Comparison of ENCODE assay signal across 14 mouse cellular contexts in the genomic region with DNA sequence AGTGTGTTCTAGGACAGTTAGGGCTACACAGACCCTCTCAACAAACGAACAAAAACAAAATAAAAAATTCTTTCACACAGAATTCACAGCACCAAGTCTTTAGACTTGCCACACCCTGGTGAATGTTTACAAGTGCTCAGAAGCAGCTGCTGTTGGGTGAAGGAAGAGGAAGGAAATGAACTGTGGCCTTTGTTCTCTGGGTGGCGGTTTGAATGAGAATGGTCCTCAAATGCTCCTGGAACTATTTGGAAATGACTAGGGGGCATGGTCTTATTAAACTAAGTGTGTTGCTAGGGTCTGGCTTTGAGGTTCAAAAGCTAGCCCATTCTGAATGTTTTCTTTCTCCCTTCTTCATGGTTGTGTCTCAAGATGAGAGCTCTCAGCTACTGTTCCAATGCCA. TPM values are rescaled to one million over a fixed set of nuclear protein-coding genes. Genes with fewer than 3 reads are reported as not detected.
DNase-seq lines count a peak whose midpoint lies in the region; ATAC-seq and TF ChIP-seq lines count a peak whose summit lies in the region.
"Had no signal": no experiment of that assay in that cellular context is flagged by ENCODE, and none has a peak within 500 bp of the region (broad histone marks: within the 10 kb centered on the region; RNA-seq: fewer than 3 reads in every experiment).

No protein-coding gene starts in this region.

- TF ChIP-seq EP300 in stomach, postnatal 0 days (optimal IDR thresholded peaks at IDR 0.05): no peak

- no peaks in the 10 kb centered on the region for H3K9me3 ChIP-seq in stomach, postnatal 0 days (ENCODE audit: control insufficient read depth, low read length)
- H3K9me3 ChIP-seq: limb, embryonic 10.5 days had no signal

- H3K4me3 ChIP-seq in brown adipose tissue, adult 24 weeks (ENCODE audit: insufficient read depth, low read depth, low read length): no peak overlapping the region
- H3K4me3 ChIP-seq in stomach, postnatal 0 days (ENCODE audit: low read depth, low read length): no peak overlapping the region
- H3K4me3 ChIP-seq: limb, embryonic 10.5 days; megakaryocyte, embryonic 14.5 days had no signal

- no peak overlapping the region for H3K9ac ChIP-seq in stomach, postnatal 0 days (ENCODE audit: low read length)

- peak; percentile 40 for DNase-seq in heart, adult 8-10 months (ENCODE audit: low spot score)
- no peak for DNase-seq in heart, postnatal 36 days
- peak; percentile 54 for DNase-seq in CD4-positive helper T cell, adult 2 months (ENCODE audit: low read depth, low spot score)
- peak; percentile 71 for DNase-seq in naive thymus-derived CD4-positive, alpha-beta T cell, adult 2 months (ENCODE audit: low read depth)
- DNase-seq in kidney, adult 8-10 months: no peak
- DNase-seq in stomach, postnatal 0 days (ENCODE audit: low spot score): no peak
- DNase-seq in adrenal gland, adult 2 months: no peak
- DNase-seq: adrenal gland, postnatal 25 days; cerebellum, postnatal 25 days; kidney, adult 18-20 months had no signal

- WGBS in stomach, postnatal 0 days: 43% methylated on average over 2 of the region's 2 CpGs

- no peak overlapping the region for H3K4me2 ChIP-seq in stomach, postnatal 0 days (replicated peaks; ENCODE audit: low read depth)

- peak overlapping the region; percentile 71 for H3K27ac ChIP-seq in brown adipose tissue, adult 24 weeks (replicated peaks; ENCODE audit: low read depth, low read length)
- no peak overlapping the region for H3K27ac ChIP-seq in stomach, postnatal 0 days (replicated peaks)
- H3K27ac ChIP-seq: limb, embryonic 10.5 days had no signal

- no peak for TF ChIP-seq CTCF in stomach, postnatal 0 days (IDR thresholded peaks at IDR 0.05; ENCODE audit: low read depth)

- H3K27me3 ChIP-seq in stomach, postnatal 0 days (ENCODE audit: control insufficient read depth, insufficient read depth, low read length): no peaks in the 10 kb centered on the region
- H3K27me3 ChIP-seq: CH12.LX; megakaryocyte, embryonic 14.5 days had no signal

- ATAC-seq in stomach, postnatal 0 days (ENCODE audit: low FRiP score, low TSS enrichment): no peak

- H3K36me3 ChIP-seq in stomach, postnatal 0 days (ENCODE audit: control insufficient read depth, insufficient read depth, low read length): no peaks in the 10 kb centered on the region
- H3K36me3 ChIP-seq: limb, embryonic 10.5 days had no signal

- peaks cover 10% of the 10 kb centered on the region for H3K4me1 ChIP-seq in brown adipose tissue, adult 24 weeks (ENCODE audit: control insufficient read depth, insufficient read depth, insufficient read length, low read length)
- no peaks in the 10 kb centered on the region for H3K4me1 ChIP-seq in stomach, postnatal 0 days (replicated peaks; ENCODE audit: control insufficient read depth, insufficient read depth)
- H3K4me1 ChIP-seq: limb, embryonic 10.5 days had no signal

- intact Hi-C loops in heart, postnatal 36 days (cut with DNase I): loop anchor here (2.0 to 5.0 kb wide), 2 partner anchors 18 to 51 kb away; a partner anchor contains a TSS

RNA-seq across cellular contexts. Expression of a gene that starts 18.4 kb away (rescaled TPM):
- 1 to 10 TPM; 4.4 to 9.8 (median 7.4) TPM for total RNA-seq in heart, adult 8-10 months (2022)
- total RNA-seq in heart, postnatal 36 days (2021): 1 to 10 TPM; 8.3 to 10.0 TPM
- 5.1 and 11.0 TPM in 2 replicates for polyA plus RNA-seq in brown adipose tissue, adult 24 weeks (2012; ENCODE audit: insufficient read depth, insufficient read length, missing spikeins)
- 46.0 and 48.6 TPM in 2 replicates for polyA plus RNA-seq in stomach, postnatal 0 days (2015; fragmentation: Nextera tagmentation; extraction: Ambion mirVana)
- 10 to 100 TPM; 36.5 to 40.5 TPM for total RNA-seq in adrenal gland, adult 2 months (2021)
- polyA plus RNA-seq in adrenal gland, adult 2 months (2012; rRNA removed): 3.8 and 5.1 TPM in 2 replicates

Comparison
In these comparisons a context has a peak if more than half of its experiments do, and no peak if none do; other contexts are left out.
1. DNase-seq: peak in heart, adult 8-10 months (single experiment), CD4-positive helper T cell, adult 2 months (single experiment) and naive thymus-derived CD4-positive, alpha-beta T cell, adult 2 months (single experiment); none in heart, postnatal 36 days (0 of 2), kidney, adult 8-10 months (0 of 2), stomach, postnatal 0 days (single experiment) and adrenal gland, adult 2 months (single experiment).